Mouse (Mus musculus) hindbrain, embryonic 11.5 days (tissue): Measurements from ENCODE around the gene Enthd1. TPM values are rescaled to one million over a fixed set of nuclear protein-coding genes. Genes with fewer than 3 reads are reported as not detected.

ENCODE experiments used
- ATAC-seq: fragments of 200-750 bp; cut with Nextera tagmentation; 2 replicates; pipeline ENCODE4 v1.8.0; 2017; ENCODE audit warnings: mild to moderate bottlenecking, moderate TSS enrichment, moderate library complexity; ENCODE audit not compliant: low FRiP score
- DNase-seq: peaks from one replicate; pipeline ENCODE4 v3.0.0-alpha.2; 2015; ENCODE audit warnings: low spot score
- H3K27ac ChIP-seq: fragments of 300-500 bp; sonication (generic); 2 replicates; pipeline ENCODE4 v1.5.1; 2014; ENCODE audit warnings: mild to moderate bottlenecking, low read depth, low read length
- H3K27me3 ChIP-seq: fragments of 300-500 bp; sonication (generic); 2 replicates; pipeline ENCODE4 v1.6.1; 2014; ENCODE audit warnings: mild to moderate bottlenecking, low read length, moderate library complexity, mixed read lengths; ENCODE audit not compliant: control insufficient read depth, insufficient read depth
- H3K36me3 ChIP-seq: fragments of 300-500 bp; sonication (generic); 2 replicates; pipeline ENCODE4 v1.6.1; 2014; ENCODE audit warnings: mild to moderate bottlenecking, low read length, moderate library complexity, mixed read lengths; ENCODE audit not compliant: control insufficient read depth, insufficient read depth
- H3K4me1 ChIP-seq: fragments of 300-500 bp; sonication (generic); replicated peaks from 2 replicates; pipeline ENCODE4 v1.6.1; 2014; ENCODE audit warnings: low read length, mixed read lengths; ENCODE audit not compliant: control insufficient read depth, insufficient read depth
- H3K4me2 ChIP-seq: fragments of 300-500 bp; sonication (generic); replicated peaks from 2 replicates; pipeline ENCODE4 v1.6.1; 2014; ENCODE audit warnings: mild to moderate bottlenecking, low read depth, low read length
- H3K4me3 ChIP-seq: fragments of 300-500 bp; sonication (generic); 2 replicates; pipeline ENCODE4 v1.5.1; 2014; ENCODE audit warnings: low read depth, low read length
- H3K9ac ChIP-seq: fragments of 300-500 bp; sonication (generic); 2 replicates; pipeline ENCODE4 v1.6.1; 2014; ENCODE audit warnings: low read depth, low read length
- H3K9me3 ChIP-seq: fragments of 300-500 bp; sonication (generic); 2 replicates; pipeline ENCODE4 v1.6.1; 2016; ENCODE audit warnings: low read length; ENCODE audit not compliant: control insufficient read depth
- WGBS: fragments of 180-500 bp; shearing (Covaris S2); extraction: QIAGEN DNeasy Blood & Tissue Kit; methylation state at CpG from one replicate; pipeline ENCODE4 v1.1.7; 2014; 5-methylcytosine and 5-hydroxymethylcytosine counted together
- polyA plus RNA-seq: library from polyadenylated mRNA; unstranded; fragments of >200 nt; fragmentation: Nextera tagmentation; extraction: Ambion mirVana; gene quantifications from 2 replicates; pipeline ENCODE4 v1.2.1, GENCODE M21; 2014

Enthd1 gene
- polyA plus RNA-seq, 1 experiment from 2014 or later, result not detected

DNA sequence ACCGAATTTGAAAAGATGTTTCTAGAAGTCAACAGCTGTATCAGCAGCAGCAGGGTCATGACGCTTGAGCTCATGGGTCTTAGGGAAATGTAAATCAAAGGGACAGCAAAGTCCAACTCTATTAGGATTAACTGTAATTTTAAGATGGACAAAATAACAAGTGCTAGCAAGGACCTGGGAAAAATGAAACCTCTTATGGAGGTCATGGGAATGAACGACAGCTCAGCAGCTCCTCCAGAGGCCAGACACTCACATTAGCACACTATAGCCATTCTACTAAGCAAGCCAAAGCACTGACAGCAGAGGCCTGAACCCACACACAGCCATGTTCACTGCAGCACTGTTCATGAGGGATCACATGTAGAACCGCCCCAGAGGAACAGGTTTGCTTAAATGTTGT is 7.2 kb downstream of the Enthd1 start:
- H3K36me3 ChIP-seq, result no peaks in the 10 kb centered on the region
- 65% methylated on average over 4 of the region's 4 CpGs for WGBS

GRCm38 (mm10) chr15:80556021-80556420 is 8.9 kb downstream of the Enthd1 start:
- ATAC-seq, result no peak
- Histone ChIP-seq H3K36me3 (no peaks in the 10 kb centered on the region), H3K27ac (no peak overlapping the region), H3K4me1 (no peaks in the 10 kb centered on the region), H3K4me3 (no peak overlapping the region), H3K9me3 (no peaks in the 10 kb centered on the region), H3K9ac (no peak overlapping the region), H3K27me3 (no peaks in the 10 kb centered on the region), H3K4me2 (no peak overlapping the region)
- DNase-seq, result no peak
- 80% methylated on average over 2 of the region's 2 CpGs for WGBS

More for the DNA sequence above, 7.2 kb downstream of the Enthd1 start:
- Histone ChIP-seq H3K27me3 (no peaks in the 10 kb centered on the region), H3K4me1 (no peaks in the 10 kb centered on the region), H3K9ac (no peak overlapping the region), H3K27ac (no peak overlapping the region), H3K4me2 (no peak overlapping the region), H3K9me3 (no peaks in the 10 kb centered on the region), H3K4me3 (no peak overlapping the region)
- no peak for ATAC-seq
- no peak for DNase-seq

- no peak for ATAC-seq
- 91% methylated on average over 6 of the region's 6 CpGs for WGBS
These were observed 9.8 kb downstream of the Enthd1 start for GRCm38 (mm10) chr15:80554860-80555822.

DNA sequence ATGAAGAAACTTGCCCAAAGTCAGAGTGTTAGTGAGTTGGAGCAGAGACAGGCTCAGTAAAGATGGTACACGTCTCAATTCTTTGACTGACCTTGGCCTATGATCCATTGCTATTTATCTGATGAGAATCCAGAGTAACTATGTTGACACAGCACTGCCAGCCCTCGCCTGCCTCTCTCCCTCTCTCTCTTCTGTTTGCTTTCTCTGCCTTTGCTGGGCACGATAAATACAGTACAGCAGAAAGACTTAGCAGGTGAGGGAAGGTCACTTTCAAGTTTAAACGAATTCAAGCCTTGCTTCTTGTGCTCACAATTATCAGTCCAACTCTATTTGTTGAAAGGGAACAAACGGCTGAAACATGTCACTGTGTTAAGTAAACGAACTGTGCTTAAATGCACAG is 19.5 kb downstream of the Enthd1 start:
- no peaks in the 10 kb centered on the region for H3K36me3 ChIP-seq
- ATAC-seq (no peak), DNase-seq (no peak)
- H3K9me3 ChIP-seq, result no peaks in the 10 kb centered on the region
- H3K27me3 ChIP-seq, result no peaks in the 10 kb centered on the region
- no peak overlapping the region for H3K9ac ChIP-seq
- WGBS, result 81% methylated on average over 6 of the region's 6 CpGs
- no peak overlapping the region for H3K27ac ChIP-seq
- H3K4me3 ChIP-seq, result no peak overlapping the region
- H3K4me1 ChIP-seq, result no peaks in the 10 kb centered on the region
- no peak overlapping the region for H3K4me2 ChIP-seq

More at GRCm38 (mm10) chr15:80554860-80555822, 9.8 kb downstream of the Enthd1 start:
- DNase-seq, result no peak
- H3K4me1 ChIP-seq, result no peaks in the 10 kb centered on the region
- no peaks in the 10 kb centered on the region for H3K27me3 ChIP-seq
- H3K4me3 ChIP-seq, result no peak overlapping the region
- no peaks in the 10 kb centered on the region for H3K36me3 ChIP-seq
- H3K9me3 ChIP-seq, result no peaks in the 10 kb centered on the region
- H3K4me2 ChIP-seq, result no peak overlapping the region
- no peak overlapping the region for H3K9ac ChIP-seq
- no peak overlapping the region for H3K27ac ChIP-seq

DNA sequence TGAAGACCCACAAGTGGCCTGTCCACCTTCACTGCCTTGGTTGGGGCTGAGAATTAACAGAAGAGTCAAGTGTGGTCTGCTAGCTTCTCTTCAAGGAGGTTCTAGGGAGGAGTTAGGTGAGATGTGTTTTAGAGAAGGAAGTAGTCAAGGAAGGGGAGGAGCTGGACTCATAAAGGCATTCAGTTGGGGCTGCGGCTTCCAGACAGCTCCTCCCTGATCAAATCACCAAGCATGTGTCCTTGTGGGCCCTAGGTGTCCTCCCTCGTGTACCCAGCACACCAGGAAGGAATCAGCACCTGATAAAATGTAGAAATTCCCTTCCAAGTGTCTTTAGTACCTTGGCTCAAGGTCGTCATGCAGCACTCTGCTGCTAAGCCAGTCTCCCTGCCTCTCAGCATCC is 20.8 kb downstream of the Enthd1 start:
- Histone ChIP-seq H3K36me3 (no peaks in the 10 kb centered on the region), H3K4me2 (no peak overlapping the region), H3K9ac (no peak overlapping the region), H3K27ac (no peak overlapping the region), H3K27me3 (no peaks in the 10 kb centered on the region), H3K9me3 (no peaks in the 10 kb centered on the region), H3K4me3 (no peak overlapping the region), H3K4me1 (no peaks in the 10 kb centered on the region)
- 73% methylated on average over 3 of the region's 3 CpGs for WGBS
- ATAC-seq (no peak), DNase-seq (no peak)

DNA sequence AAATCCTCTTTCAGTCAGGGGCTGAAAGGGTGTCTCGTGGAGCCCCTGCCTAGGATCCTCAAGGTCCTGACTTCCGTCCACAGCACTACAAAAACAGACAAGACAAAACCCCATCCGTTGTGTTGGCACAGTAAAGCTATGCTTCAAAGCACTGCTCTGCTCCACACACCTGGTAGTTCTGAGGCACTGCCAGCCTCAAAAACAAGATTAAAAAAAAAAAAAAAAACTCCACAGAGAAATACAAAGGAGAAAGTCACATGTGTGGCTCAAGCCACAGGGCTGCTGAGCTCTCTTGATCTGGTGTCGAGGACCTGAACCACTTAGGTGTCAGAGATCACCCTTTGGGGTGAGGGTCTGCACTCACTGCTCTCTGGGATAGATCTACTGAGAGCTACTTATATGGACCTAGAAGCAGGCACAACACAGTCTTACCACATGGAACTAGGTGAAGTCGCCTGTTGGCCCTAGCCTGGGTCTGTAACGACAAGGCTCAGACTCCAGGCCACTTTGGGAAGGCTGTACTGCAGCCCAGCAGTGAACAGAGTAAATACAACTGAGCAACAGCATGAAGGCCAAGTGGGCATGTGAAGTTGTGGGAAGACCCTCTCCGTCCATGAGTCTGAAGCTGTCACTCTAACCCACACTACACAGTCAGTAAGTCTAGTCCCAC is 26.1 kb downstream of the Enthd1 start:
- H3K9me3 ChIP-seq, result no peaks in the 10 kb centered on the region
- ATAC-seq, result no peak

GRCm38 (mm10) chr15:80538075-80538474 is 26.9 kb downstream of the Enthd1 start:
- ATAC-seq, result no peak
- WGBS, result 89% methylated on average over 2 of the region's 2 CpGs

More for the DNA sequence above, 26.1 kb downstream of the Enthd1 start:
- no peak overlapping the region for H3K27ac ChIP-seq
- no peak overlapping the region for H3K9ac ChIP-seq
- no peak overlapping the region for H3K4me2 ChIP-seq
- no peak for DNase-seq
- no peak overlapping the region for H3K4me3 ChIP-seq
- H3K36me3 ChIP-seq, result no peaks in the 10 kb centered on the region
- WGBS, result 86% methylated on average over 7 of the region's 7 CpGs
- no peaks in the 10 kb centered on the region for H3K27me3 ChIP-seq
- no peaks in the 10 kb centered on the region for H3K4me1 ChIP-seq

DNA sequence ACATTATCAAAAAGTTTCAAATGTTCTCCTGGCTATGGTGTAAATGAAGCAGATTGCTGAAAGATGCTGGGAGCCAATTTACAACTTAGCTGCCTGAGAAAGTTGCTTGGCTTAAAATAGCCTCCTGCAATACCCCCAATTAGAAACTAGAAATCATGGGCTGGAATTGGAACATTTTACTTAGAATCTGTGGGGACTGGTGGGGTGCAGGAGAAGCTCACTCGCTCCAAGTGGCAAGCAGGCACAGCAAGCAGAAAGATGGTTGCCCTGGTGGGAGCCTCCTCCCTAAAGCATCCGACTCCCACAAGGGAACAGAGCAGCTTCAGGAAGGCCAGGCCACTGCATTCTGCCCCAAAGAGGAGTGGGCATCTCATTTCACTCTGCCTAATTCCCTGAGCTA is 28.9 kb downstream of the Enthd1 start:
- Histone ChIP-seq H3K9me3 (no peaks in the 10 kb centered on the region), H3K4me2 (no peak overlapping the region), H3K9ac (no peak overlapping the region), H3K4me1 (no peaks in the 10 kb centered on the region), H3K27ac (no peak overlapping the region), H3K27me3 (no peaks in the 10 kb centered on the region), H3K36me3 (no peaks in the 10 kb centered on the region), H3K4me3 (no peak overlapping the region)
- no peak for ATAC-seq
- WGBS, result 83% methylated on average over 2 of the region's 2 CpGs
- DNase-seq, result no peak

More at GRCm38 (mm10) chr15:80538075-80538474, 26.9 kb downstream of the Enthd1 start:
- H3K27me3 ChIP-seq, result no peaks in the 10 kb centered on the region
- H3K27ac ChIP-seq, result no peak overlapping the region
- no peaks in the 10 kb centered on the region for H3K36me3 ChIP-seq
- no peak for DNase-seq
- no peaks in the 10 kb centered on the region for H3K9me3 ChIP-seq
- H3K4me2 ChIP-seq, result no peak overlapping the region
- no peak overlapping the region for H3K4me3 ChIP-seq
- H3K9ac ChIP-seq, result no peak overlapping the region
- H3K4me1 ChIP-seq, result no peaks in the 10 kb centered on the region
